Mouse (Mus musculus) left cerebral cortex, adult 18-20 months (tissue): ENCODE results near the gene 2700049A03Rik. TPM values are rescaled to one million over a fixed set of nuclear protein-coding genes. Genes with fewer than 3 reads are reported as not detected.
A peak's percentile ranks its signal among the peaks of the same experiment; 100 is the strongest.

Experiments used
- DNase-seq, 2 experiments: peaks; one replicate each; pipeline ENCODE4 v3.0.0; 2021 to 2022; ENCODE audit warnings: low spot score in 2 of 2, mixed read lengths in 1 of 2
- total RNA-seq, 2 experiments: library from RNA; stranded (reverse); gene quantifications; 2 replicates each; pipeline ENCODE4 v1.2.3; 2021

Gene 2700049A03Rik
- total RNA-seq, 2 experiments from 2014 or later = 5.2 to 5.7 TPM

GRCm38 (mm10) chr12:71258196-71258920 is 121.7 kb downstream of the 2700049A03Rik start:
- DNase-seq = no peak

GRCm38 (mm10) chr12:71264211-71264610 is 127.6 kb downstream of the 2700049A03Rik start:
- DNase-seq = no peak

GRCm38 (mm10) chr12:71269367-71269766 is 132.7 kb downstream of the 2700049A03Rik start:
- DNase-seq = no peak

GRCm38 (mm10) chr12:71271131-71271530 is 134.5 kb downstream of the 2700049A03Rik start:
- DNase-seq = no peak

GRCm38 (mm10) chr12:71274519-71275237 is 138.0 kb downstream of the 2700049A03Rik start:
- peak in 1 of 2 experiments; percentile 13 for DNase-seq

GRCm38 (mm10) chr12:71275906-71276595 is 139.4 kb downstream of the 2700049A03Rik start:
- DNase-seq = no peak

GRCm38 (mm10) chr12:71279521-71280262 is 143.0 kb downstream of the 2700049A03Rik start:
- DNase-seq = peak; percentile 4 to 27

- DNase-seq = no peak
Measured at GRCm38 (mm10) chr12:71281201-71281768, 144.6 kb downstream of the 2700049A03Rik start.

- DNase-seq = no peak
Measured at GRCm38 (mm10) chr12:71285399-71285798, 148.8 kb downstream of the 2700049A03Rik start.

GRCm38 (mm10) chr12:71290460-71290859 is 153.8 kb downstream of the 2700049A03Rik start:
- DNase-seq = no peak

Other genes with a start within 250 kb of the 2700049A03Rik start
- gene Actr10, start 199.0 kb upstream of the 2700049A03Rik start, total RNA-seq = 100 to 1,000 TPM; 165 to 169 TPM
- 100 to 1,000 TPM; 177 to 197 TPM for gene Psma3, start 162.2 kb upstream of the 2700049A03Rik start, total RNA-seq
- gene Arid4a, start 120.9 kb upstream of the 2700049A03Rik start, total RNA-seq = 10 to 100 TPM; 37.2 to 38.9 TPM
- not detected for gene Tomm20l, start 25.4 kb upstream of the 2700049A03Rik start, total RNA-seq
- 10 to 100 TPM; 58.9 to 61.0 TPM for gene Timm9, start 164 bp upstream of the 2700049A03Rik start, total RNA-seq
- gene Dact1, start 173.0 kb downstream of the 2700049A03Rik start, total RNA-seq = 10 to 100 TPM in 1 of 2 experiments, 1 to 10 TPM in 1; 9.4 to 10.6 TPM